Mouse (Mus musculus): Measurements from ENCODE around the gene Zc3h12b. TPM values are rescaled to one million over a fixed set of nuclear protein-coding genes. Genes with fewer than 3 reads are reported as not detected.

Gene Zc3h12b
- total and polyA plus RNA-seq, 3 experiments, result 0.04 to 0.16 TPM; not detected in 1

DNA sequence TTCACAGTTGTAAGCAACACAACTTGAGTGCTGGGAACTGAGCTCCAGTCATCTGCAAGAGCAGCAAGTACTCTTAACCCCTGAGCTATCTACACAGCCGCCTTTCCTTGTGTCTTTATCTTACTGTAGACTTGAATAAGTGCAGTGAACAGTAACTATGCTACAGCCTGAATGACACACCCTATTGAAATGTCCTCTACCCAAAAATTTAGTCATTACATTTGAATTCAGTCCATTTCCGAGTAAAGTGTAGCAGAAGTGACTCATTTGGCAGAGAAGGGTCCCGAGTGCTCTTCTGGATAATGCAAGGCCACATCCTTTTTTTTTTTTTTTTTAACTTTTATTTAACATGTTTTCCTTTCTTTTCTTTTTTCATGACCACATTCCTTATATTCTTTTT lies 191.2 kb downstream of the Zc3h12b start:
- no peak overlapping the region for H3K4me3 ChIP-seq (replicated peaks in 1 of 3; ENCODE audit: low read depth in 2 of 3, low read length in 2 of 3, poor library complexity in 1 of 3)
- H3K9ac ChIP-seq (ENCODE audit: insufficient read depth, low read depth), result no peak overlapping the region
- no peaks in the 10 kb centered on the region for H3K36me3 ChIP-seq (replicated peaks in 1 of 2; ENCODE audit: control insufficient read depth in 1 of 2, insufficient read depth in 1 of 2, low read length in 1 of 2)
- TF ChIP-seq EP300 (IDR thresholded peaks at IDR 0.05; ENCODE audit: low read length) (no peak), UBTF (IDR thresholded peaks at IDR 0.05; ENCODE audit: low read depth, low read length) (no peak), SIN3A (IDR thresholded peaks at IDR 0.05; ENCODE audit: low read length) (no peak), BHLHE40 (IDR thresholded peaks at IDR 0.05; ENCODE audit: low read depth, low read length) (no peak), TBP (conservative IDR thresholded peaks at IDR 0.05; ENCODE audit: low read depth, low read length) (no peak), JUN (IDR thresholded peaks at IDR 0.05; ENCODE audit: insufficient read depth, low read depth, low read length) (no peak), ZMIZ1 (IDR thresholded peaks at IDR 0.05; ENCODE audit: low read depth, low read length) (no peak), JUND (conservative IDR thresholded peaks at IDR 0.05; ENCODE audit: low read depth, low read length) (no peak), MAFK (IDR thresholded peaks at IDR 0.05; ENCODE audit: insufficient replicate concordance, low read length) (no peak), USF2 (conservative IDR thresholded peaks at IDR 0.05; ENCODE audit: low read depth, low read length) (no peak), CHD1 (IDR thresholded peaks at IDR 0.05; ENCODE audit: low read depth, low read length) (no peak), ZNF384 (IDR thresholded peaks at IDR 0.05; ENCODE audit: low read depth, low read length) (no peak), ZKSCAN1 (IDR thresholded peaks at IDR 0.05; ENCODE audit: borderline replicate concordance, low read depth, low read length) (no peak), ELF1 (IDR thresholded peaks at IDR 0.05; ENCODE audit: low read depth, low read length) (no peak), ZC3H11A (IDR thresholded peaks at IDR 0.05; ENCODE audit: low read depth, low read length) (no peak)
- dilution Hi-C loops (cut with MboI; ENCODE audit: extremely low pct_ligation_motif_present, extremely low pct_unique_long_range_greater_than_20kb, low sequenced_read_pairs), result no loop called here
- H3K27ac ChIP-seq (ENCODE audit: insufficient read depth, low read depth), result no peak overlapping the region
- H3K4me2 ChIP-seq (ENCODE audit: insufficient read depth, low read depth, poor library complexity, severe bottlenecking), result no peak overlapping the region
- no peaks in the 10 kb centered on the region for H3K27me3 ChIP-seq (replicated peaks)
- no peaks in the 10 kb centered on the region for H3K79me2 ChIP-seq (replicated peaks; ENCODE audit: control insufficient read depth, extremely low read depth, insufficient read depth, poor library complexity, severe bottlenecking)
- in situ Hi-C loops (cut with MboI; ENCODE audit: low pct_ligation_motif_present, low pct_unique_long_range_greater_than_20kb, low sequenced_read_pairs), result no loop called here
- no peak for DNase-seq (ENCODE audit: extremely low read depth)
- H3K4me1 ChIP-seq (ENCODE audit: control insufficient read depth in 1 of 2, insufficient read depth in 2 of 2), result no peaks in the 10 kb centered on the region
- no peaks in the 10 kb centered on the region for H3K9me3 ChIP-seq (replicated peaks; ENCODE audit: low read length)

DNA sequence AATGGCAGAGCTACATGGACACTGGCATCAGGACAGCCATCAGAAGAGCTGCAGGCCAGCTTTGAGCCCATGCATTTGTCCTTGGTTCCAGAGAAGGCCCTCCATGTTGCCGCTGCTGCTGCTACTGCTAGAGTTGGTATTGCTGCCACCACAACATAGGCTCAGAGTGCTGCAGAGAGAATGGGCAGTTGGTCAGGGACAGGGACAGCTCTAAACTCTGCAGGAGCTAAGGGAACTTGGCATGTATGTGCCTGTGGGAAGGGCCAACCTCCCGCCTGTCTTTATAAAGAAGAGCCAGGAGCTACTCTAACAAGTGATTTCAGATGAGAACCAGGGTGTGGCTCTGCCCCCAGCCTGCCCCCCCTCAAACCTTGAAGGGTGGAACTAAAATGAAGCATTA lies 224.0 kb downstream of the Zc3h12b start:
- Histone ChIP-seq H3K9ac (ENCODE audit: insufficient read depth, low read depth) (no peak overlapping the region), H3K4me2 (ENCODE audit: insufficient read depth, low read depth, poor library complexity, severe bottlenecking) (no peak overlapping the region), H3K4me3 (replicated peaks in 1 of 3; ENCODE audit: low read depth in 2 of 3, low read length in 2 of 3, poor library complexity in 1 of 3) (no peak overlapping the region), H3K4me1 (ENCODE audit: control insufficient read depth in 1 of 2, insufficient read depth in 2 of 2) (no peaks in the 10 kb centered on the region), H3K36me3 (replicated peaks in 1 of 2; ENCODE audit: control insufficient read depth in 1 of 2, insufficient read depth in 1 of 2, low read length in 1 of 2) (peaks cover 41 to 84% of the 10 kb centered on the region in 2 experiments), H3K79me2 (replicated peaks; ENCODE audit: control insufficient read depth, extremely low read depth, insufficient read depth, poor library complexity, severe bottlenecking) (0 out of 2 replicates have a peak, but pooled peaks cover 2% of the 10 kb centered on the region), H3K9me3 (replicated peaks; ENCODE audit: low read length) (no peaks in the 10 kb centered on the region), H3K27me3 (replicated peaks) (no peaks in the 10 kb centered on the region), H3K27ac (ENCODE audit: insufficient read depth, low read depth) (no peak overlapping the region)
- TF ChIP-seq NELFE (IDR thresholded peaks at IDR 0.05; ENCODE audit: low read depth, low read length) (no peak), MXI1 (IDR thresholded peaks at IDR 0.05; ENCODE audit: low read depth, low read length) (no peak), TCF12 (IDR thresholded peaks at IDR 0.05; ENCODE audit: low read depth, low read length) (no peak), MYC (IDR thresholded peaks at IDR 0.05; ENCODE audit: low read depth, low read length) (no peak), RAD21 (IDR thresholded peaks at IDR 0.05; ENCODE audit: low read depth, low read length) (no peak), ETS1 (conservative IDR thresholded peaks at IDR 0.05; ENCODE audit: low read depth, low read length) (no peak), MAFK (IDR thresholded peaks at IDR 0.05; ENCODE audit: insufficient replicate concordance, low read length) (no peak)
- no peak for DNase-seq (ENCODE audit: extremely low read depth)
- dilution Hi-C loops (cut with MboI; ENCODE audit: extremely low pct_ligation_motif_present, extremely low pct_unique_long_range_greater_than_20kb, low sequenced_read_pairs) (no loop called here), in situ Hi-C loops (cut with MboI; ENCODE audit: low pct_ligation_motif_present, low pct_unique_long_range_greater_than_20kb, low sequenced_read_pairs) (no loop called here)
